Comparison of ENCODE assay signal across 8 mouse cellular contexts in genomic region chr11:58954420-58955142, GRCm38 (mm10). TPM values are rescaled to one million over a fixed set of nuclear protein-coding genes. Genes with fewer than 3 reads are reported as not detected.
DNase-seq lines count a peak whose midpoint lies in the region; ATAC-seq lines count a peak whose summit lies in the region.

Gene Hist3h2a, plus strand, starts transcription at chr11:58954685.
Gene Trim17, plus strand, starts transcription at chr11:58954685.

- H3K4me2 ChIP-seq in hindbrain, embryonic 12.5 days (replicated peaks), result peak within 1 kb of the TSS; percentile 95

- peak within 1 kb of the TSS; percentile 91 for H3K9ac ChIP-seq in hindbrain, embryonic 12.5 days

- H3K4me3 ChIP-seq in hindbrain, embryonic 12.5 days, result peak within 1 kb of the TSS; percentile 87

- H3K36me3 ChIP-seq in hindbrain, embryonic 12.5 days, result 0 out of 2 replicates have a peak, but pooled peaks cover 4% of the 10 kb centered on the region

- under 1% methylated on average over 49 of the region's 49 CpGs for WGBS in hindbrain, embryonic 12.5 days

- H3K9me3 ChIP-seq in hindbrain, embryonic 12.5 days (replicated peaks), result no peaks in the 10 kb centered on the region

- ATAC-seq in hindbrain, embryonic 12.5 days (ENCODE audit: low FRiP score), result peak; percentile 90

- no peaks in the 10 kb centered on the region for H3K27me3 ChIP-seq in hindbrain, embryonic 12.5 days

- peaks cover 54% of the 10 kb centered on the region for H3K4me1 ChIP-seq in hindbrain, embryonic 12.5 days

- H3K27ac ChIP-seq in hindbrain, embryonic 12.5 days, result peak within 1 kb of the TSS; percentile 99

- peak; percentile 92 for DNase-seq in NIH3T3 (ENCODE audit: low read depth)
- peak; percentile 93 to 94 for DNase-seq in cerebellum, postnatal 10 days
- peak; percentile 85 to 93 for DNase-seq in frontal cortex, postnatal 10 days (ENCODE audit: low spot score in 2 of 2)
- peak; percentile 85 to 99 for DNase-seq in layer of hippocampus, postnatal 14 days (ENCODE audit: low spot score in 2 of 2)
- peak; percentile 82 for DNase-seq in lung, postnatal 14 days
- DNase-seq in retina, adult 2 months (ENCODE audit: low read depth, low spot score), result peak; percentile 89
- DNase-seq in thymus, postnatal 36 days, result peak; percentile 80 to 81

RNA-seq across cellular contexts. Expression of gene Hist3h2a, which starts in this region (rescaled TPM):
- 90.1 and 95.9 TPM in 2 replicates for polyA plus RNA-seq in hindbrain, embryonic 12.5 days (2016; fragmentation: Nextera tagmentation; extraction: Ambion mirVana)
- 10 to 100 TPM; 59.7 to 62.5 TPM for total RNA-seq in layer of hippocampus, postnatal 14 days (2021)

RNA-seq across cellular contexts. Expression of gene Trim17, which starts in this region (rescaled TPM):
- 1.2 and 1.5 TPM in 2 replicates for polyA plus RNA-seq in hindbrain, embryonic 12.5 days (2016; fragmentation: Nextera tagmentation; extraction: Ambion mirVana)
- total RNA-seq in layer of hippocampus, postnatal 14 days (2021), result 1 to 10 TPM; 3.8 to 4.0 TPM

Comparison
In these comparisons a context has a peak if more than half of its experiments do, and no peak if none do; other contexts are left out.
1. Peak in every context shown above with its lines: DNase-seq, ATAC-seq, H3K4me3 ChIP-seq and H3K27ac ChIP-seq.